Mouse (Mus musculus) gastrocnemius, postnatal 36 days (tissue): ENCODE measurements around the gene Obp2b. TPM values are rescaled to one million over a fixed set of nuclear protein-coding genes. Genes with fewer than 3 reads are reported as not detected.

Experiments used
- DNase-seq, 2 experiments: peaks; one replicate each; pipeline ENCODE4 v3.0.0; 2022
- intact Hi-C: fragments of 180-260 bp; cut with DNase I; formaldehyde crosslinking; loops from one replicate; pipeline ENCODE4 v1.15.1; 2025
- total RNA-seq, 2 experiments: library from RNA; stranded (reverse); gene quantifications; 2 replicates each; pipeline ENCODE4 v1.2.3; 2021

The Obp2b gene
- total RNA-seq, 2 experiments from 2014 or later = not detected

GRCm38 (mm10) chr2:25774640-25775039 lies 37.8 kb downstream of the Obp2b start:
- DNase-seq = no peak
- intact Hi-C loops = no loop called here

- intact Hi-C loops = no loop called here
- DNase-seq = no peak
Observed at GRCm38 (mm10) chr2:25775991-25776390, 39.2 kb downstream of the Obp2b start.

DNA sequence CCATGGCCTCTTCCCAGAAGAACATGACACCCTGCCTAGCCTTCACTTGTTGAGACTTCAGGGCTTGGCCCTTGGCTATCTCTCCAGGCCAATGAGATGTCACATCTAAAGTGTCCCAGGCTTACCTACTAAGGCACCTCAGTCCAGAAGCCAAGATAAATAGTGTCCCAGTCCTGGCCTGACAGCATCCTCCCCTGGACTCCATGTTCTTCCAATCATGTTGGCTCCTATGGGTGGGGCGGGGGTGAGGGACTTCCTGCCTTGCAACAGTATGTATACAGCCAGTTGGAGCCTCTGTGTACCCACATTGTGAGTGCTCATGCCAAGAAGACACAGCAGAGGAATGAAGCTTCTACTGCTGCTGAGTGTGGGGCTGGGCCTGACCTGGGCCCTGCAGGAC lies 39.9 kb downstream of the Obp2b start, which contains the start of gene Lcn11:
Lcn11 (plus strand) TSS at position 301 of the 400 bp plus-strand sequence.
- no peak for DNase-seq
- intact Hi-C loops = no loop called here

GRCm38 (mm10) chr2:25779076-25779475 lies 42.3 kb downstream of the Obp2b start:
- intact Hi-C loops = no loop called here
- DNase-seq = no peak

DNA sequence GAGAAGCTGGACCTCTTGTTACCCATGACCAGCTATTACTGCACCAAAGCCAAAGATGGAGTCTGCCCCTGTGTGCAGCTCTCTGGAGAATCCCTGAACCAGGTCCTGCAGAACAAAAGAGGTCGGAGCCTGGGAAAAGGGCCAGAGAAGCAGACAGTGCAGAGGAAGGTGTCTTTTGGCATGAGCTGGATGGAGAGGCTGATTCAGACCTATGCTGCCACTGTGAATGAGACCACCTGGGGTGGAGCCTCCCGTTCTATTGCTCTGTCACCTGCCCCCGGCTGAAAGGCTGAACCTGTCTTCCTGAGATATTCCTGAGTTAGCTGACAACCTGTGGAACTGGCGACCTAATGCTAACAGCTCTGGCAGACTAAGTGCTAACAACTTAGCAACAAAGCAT lies 44.1 kb downstream of the Obp2b start:
- no peak for DNase-seq
- intact Hi-C loops = no loop called here

DNA sequence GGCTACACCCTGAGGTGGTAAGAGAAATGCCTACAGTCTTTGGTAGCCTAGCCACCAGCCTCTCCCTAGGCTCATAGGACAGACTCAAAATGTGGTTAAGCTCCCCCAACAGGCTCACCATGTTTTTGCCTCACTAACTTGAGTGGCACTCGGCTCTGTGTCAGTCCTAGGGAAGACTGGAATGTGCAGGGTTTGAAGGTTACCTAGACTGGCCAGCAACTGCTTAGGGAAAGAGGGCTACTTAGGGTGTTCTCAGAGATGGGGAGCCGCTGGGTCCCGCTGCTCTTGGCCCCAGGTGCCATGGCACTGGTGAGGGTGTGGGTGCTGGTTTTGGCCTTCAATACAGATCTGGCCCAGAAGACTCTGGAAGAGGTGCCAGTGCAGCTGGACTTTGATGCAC lies 45.1 kb downstream of the Obp2b start, which contains the start of gene Gm13539:
Gm13539 (plus strand) TSS at position 301 of the 400 bp plus-strand sequence.
- DNase-seq = peak in 1 of 2 experiments; percentile 9
- intact Hi-C loops = no loop called here

GRCm38 (mm10) chr2:25785573-25786322 lies 48.9 kb downstream of the Obp2b start:
- peak in 1 of 2 experiments; percentile 7 for DNase-seq
- intact Hi-C loops = no loop called here

- no peak for DNase-seq
- intact Hi-C loops = no loop called here
Observed at GRCm38 (mm10) chr2:25789092-25789491, 52.3 kb downstream of the Obp2b start.

Other genes with a start within 250 kb of the Obp2b start
- not detected for gene Lcn12, start 243.1 kb upstream of the Obp2b start, total RNA-seq
- 10 to 100 TPM; 75.3 to 83.6 TPM for gene Fbxw5, start 236.3 kb upstream of the Obp2b start, total RNA-seq
- 1 to 10 TPM; 1.4 to 1.5 TPM for gene C8g, start 235.3 kb upstream of the Obp2b start, total RNA-seq
- gene Traf2, start 190.1 kb upstream of the Obp2b start, total RNA-seq = 10 to 100 TPM in 1 of 2 experiments, 1 to 10 TPM in 1; 9.8 to 11.5 TPM
- gene Edf1, start 179.2 kb upstream of the Obp2b start, total RNA-seq = 100 to 1,000 TPM; 139 to 157 TPM
- gene Mamdc4, start 162.2 kb upstream of the Obp2b start, total RNA-seq = 1 to 10 TPM in 1 of 2 experiments, under 1 TPM in 1; 0.74 to 4.7 TPM
- 10 to 100 TPM; 50.2 to 53.9 TPM for gene Phpt1, start 161.8 kb upstream of the Obp2b start, total RNA-seq
- gene Ajm1, start 155.3 kb upstream of the Obp2b start, total RNA-seq = not detected
- 10 to 100 TPM; 74.4 to 75.9 TPM for gene Rabl6, start 128.5 kb upstream of the Obp2b start, total RNA-seq
- gene Ccdc183, start 119.3 kb upstream of the Obp2b start, total RNA-seq = not detected
- gene Tmem141, start 115.0 kb upstream of the Obp2b start, total RNA-seq = 10 to 100 TPM; 11.1 to 18.7 TPM
- gene Fcna, start 109.0 kb upstream of the Obp2b start, total RNA-seq = 1 to 10 TPM; 2.3 to 3.3 TPM
- 10 to 100 TPM; 12.7 to 13.6 TPM for gene Lcn8, start 83.9 kb upstream of the Obp2b start, total RNA-seq
- not detected for gene Lcn5, start 79.1 kb upstream of the Obp2b start, total RNA-seq
- not detected for gene Lcn6, start 60.2 kb upstream of the Obp2b start, total RNA-seq
- not detected for gene Lcn10, start 54.3 kb upstream of the Obp2b start, total RNA-seq
- gene Obp2a, start 37.0 kb upstream of the Obp2b start, total RNA-seq = not detected
- gene Bmyc, start 30.3 kb upstream of the Obp2b start, total RNA-seq = 10 to 100 TPM; 15.4 to 16.3 TPM
- not detected for gene Lcn3, start 28.6 kb downstream of the Obp2b start, total RNA-seq
- gene Lcn11, start 40.0 kb downstream of the Obp2b start, total RNA-seq = not detected
- gene Gm13539, start 45.2 kb downstream of the Obp2b start, total RNA-seq = not detected
- gene Glt6d1, start 78.8 kb downstream of the Obp2b start, total RNA-seq = not detected
- not detected for gene Lcn9, start 86.1 kb downstream of the Obp2b start, total RNA-seq
- not detected for gene Sohlh1, start 110.2 kb downstream of the Obp2b start, total RNA-seq
- gene Kcnt1, start 126.7 kb downstream of the Obp2b start, total RNA-seq = under 1 TPM in 1 of 2 experiments, not detected in 1; 0.20 TPM
- gene Camsap1, start 246.3 kb downstream of the Obp2b start, total RNA-seq = 10 to 100 TPM; 34.3 to 34.9 TPM